Mouse (Mus musculus) limb, embryonic 13.5 days (tissue): ENCODE measurements at regions not wholly inside any gene's neighbourhood (a gene's known extent, or its start where the extent isn't known, plus 50 kb on each side); places are given as distances from the start of the nearest gene placed in this dataset.

Experiments
- ATAC-seq: fragments of 200-750 bp; cut with Nextera tagmentation; 2 replicates; pipeline ENCODE4 v1.8.0; 2017; ENCODE audit warnings: low read depth, moderate number of reproducible peaks, moderate TSS enrichment; ENCODE audit not compliant: low FRiP score
- H3K27ac ChIP-seq: fragments of 300-500 bp; sonication (generic); 2 replicates; pipeline ENCODE4 v1.5.1; 2015; ENCODE audit warnings: inconsistent platforms, mild to moderate bottlenecking, moderate library complexity
- H3K27me3 ChIP-seq: fragments of 300-500 bp; sonication (generic); 2 replicates; pipeline ENCODE4 v1.6.1; 2015; ENCODE audit warnings: mild to moderate bottlenecking, inconsistent platforms
- H3K36me3 ChIP-seq: fragments of 300-500 bp; sonication (generic); 2 replicates; pipeline ENCODE4 v1.6.1; 2015; ENCODE audit warnings: inconsistent platforms, mild to moderate bottlenecking, moderate library complexity
- H3K4me1 ChIP-seq: fragments of 300-500 bp; sonication (generic); 2 replicates; pipeline ENCODE4 v1.6.1; 2015; ENCODE audit warnings: inconsistent platforms
- H3K4me2 ChIP-seq: fragments of 300-500 bp; sonication (generic); replicated peaks from 2 replicates; pipeline ENCODE4 v1.6.1; 2015; ENCODE audit warnings: inconsistent platforms, mild to moderate bottlenecking, moderate library complexity
- H3K4me3 ChIP-seq: fragments of 300-500 bp; sonication (generic); 2 replicates; pipeline ENCODE4 v1.5.1; 2015; ENCODE audit warnings: moderate library complexity, mild to moderate bottlenecking, inconsistent platforms
- H3K9ac ChIP-seq: fragments of 300-500 bp; sonication (generic); 2 replicates; pipeline ENCODE4 v1.6.1; 2015; ENCODE audit warnings: mild to moderate bottlenecking, inconsistent platforms
- H3K9me3 ChIP-seq: fragments of 300-500 bp; sonication (generic); 2 replicates; pipeline ENCODE4 v1.6.1; 2016; ENCODE audit warnings: inconsistent platforms
- WGBS: fragments of 180-500 bp; shearing (Covaris S2); methylation state at CpG from one replicate; pipeline ENCODE4 v1.1.7; 2015; 5-methylcytosine and 5-hydroxymethylcytosine counted together

DNA sequence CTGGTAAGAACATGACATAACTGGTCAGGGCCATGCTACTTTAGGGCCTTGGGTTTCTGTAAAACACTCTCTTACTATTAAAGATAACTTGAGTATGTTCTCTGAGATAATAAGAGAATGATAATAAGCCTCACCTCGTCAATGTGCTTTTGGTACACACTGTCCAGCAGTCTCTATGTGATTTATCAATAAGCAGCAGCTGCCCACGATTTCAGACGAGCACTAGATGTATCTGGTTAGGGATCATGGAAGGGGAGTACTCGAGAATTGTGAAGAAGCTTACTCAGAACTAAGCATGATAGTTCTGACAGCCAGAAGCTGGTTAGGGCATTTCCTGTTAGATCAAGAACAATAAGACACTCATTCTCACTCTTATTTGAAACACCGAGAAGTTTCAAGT is 53.8 kb downstream of the Neurod6 start:
- Histone ChIP-seq H3K9me3 (no peaks in the 10 kb centered on the region), H3K4me1 (peaks cover 12% of the 10 kb centered on the region), H3K4me2 (no peak overlapping the region), H3K27ac (no peak overlapping the region), H3K9ac (no peak overlapping the region), H3K27me3 (no peaks in the 10 kb centered on the region), H3K4me3 (no peak overlapping the region), H3K36me3 (no peaks in the 10 kb centered on the region)
- 56% methylated on average over 5 of the region's 5 CpGs for WGBS
- no peak for ATAC-seq

DNA sequence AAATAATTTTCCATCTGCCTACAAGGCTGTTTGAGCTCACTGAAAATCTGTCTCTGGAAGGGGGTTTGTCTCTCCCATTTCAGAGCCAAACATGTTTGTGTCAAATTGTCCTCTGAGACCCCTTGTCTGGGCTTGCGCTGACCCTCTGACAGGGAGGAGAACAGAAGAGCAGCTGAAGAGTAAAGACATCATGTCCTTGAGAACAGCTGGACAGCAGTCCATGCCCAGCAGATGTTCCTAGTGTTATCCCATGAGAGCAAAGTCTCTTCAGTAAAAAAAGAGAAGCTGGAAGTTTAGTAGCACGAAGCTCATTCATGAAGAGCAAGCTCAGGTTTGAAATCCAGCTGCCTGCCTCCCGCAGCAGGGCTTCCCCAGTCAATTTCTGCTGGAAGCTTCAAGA is 60.7 kb downstream of the Neurod6 start:
- no peaks in the 10 kb centered on the region for H3K36me3 ChIP-seq
- no peak overlapping the region for H3K4me2 ChIP-seq
- peaks cover 14% of the 10 kb centered on the region for H3K4me1 ChIP-seq
- no peaks in the 10 kb centered on the region for H3K9me3 ChIP-seq
- H3K27ac ChIP-seq: no peak overlapping the region
- no peak overlapping the region for H3K4me3 ChIP-seq
- ATAC-seq: no peak
- 78% methylated on average over 3 of the region's 3 CpGs for WGBS
- 0 out of 2 replicates have a peak, but pooled peaks cover 3% of the 10 kb centered on the region for H3K27me3 ChIP-seq
- H3K9ac ChIP-seq: no peak overlapping the region

DNA sequence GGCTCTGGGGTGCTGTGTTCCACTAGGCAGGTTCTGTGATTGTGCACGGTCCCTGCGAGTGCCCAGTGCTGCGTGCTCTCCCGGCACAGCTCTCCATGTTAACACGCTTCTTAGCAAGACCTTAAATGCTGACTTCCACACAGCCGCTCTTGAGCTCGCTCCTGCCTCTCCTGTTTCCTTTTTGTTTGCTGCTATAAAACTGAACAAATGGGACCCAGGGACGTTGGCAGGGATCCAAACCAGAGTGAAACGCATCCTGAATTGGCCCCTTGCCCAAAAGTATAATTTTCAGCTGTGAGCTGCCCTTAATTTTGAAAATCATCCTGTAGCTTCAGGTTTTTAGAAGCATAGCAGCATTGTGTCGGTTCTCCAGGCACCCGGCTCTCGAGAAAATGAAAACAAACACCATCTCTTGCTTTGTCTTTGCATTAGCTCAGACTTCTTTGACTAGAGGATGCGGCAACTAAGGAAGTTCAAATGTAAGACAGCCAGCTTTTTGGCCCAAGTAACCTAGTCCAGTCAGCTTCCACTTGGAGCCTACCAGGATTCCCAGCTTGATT is 63.1 kb downstream of the Neurod6 start:
- peak overlapping the region; percentile 61 for H3K4me2 ChIP-seq
- H3K27me3 ChIP-seq: 0 out of 2 replicates have a peak, but pooled peaks cover 3% of the 10 kb centered on the region
- H3K4me3 ChIP-seq: peak overlapping the region; percentile 28
- H3K36me3 ChIP-seq: no peaks in the 10 kb centered on the region
- peak overlapping the region; percentile 50 for H3K9ac ChIP-seq
- ATAC-seq: peak; percentile 88
- H3K27ac ChIP-seq: peak overlapping the region; percentile 88
- 10% methylated on average over 13 of the region's 13 CpGs for WGBS
- H3K4me1 ChIP-seq: peaks cover 14% of the 10 kb centered on the region
- H3K9me3 ChIP-seq: no peaks in the 10 kb centered on the region

DNA sequence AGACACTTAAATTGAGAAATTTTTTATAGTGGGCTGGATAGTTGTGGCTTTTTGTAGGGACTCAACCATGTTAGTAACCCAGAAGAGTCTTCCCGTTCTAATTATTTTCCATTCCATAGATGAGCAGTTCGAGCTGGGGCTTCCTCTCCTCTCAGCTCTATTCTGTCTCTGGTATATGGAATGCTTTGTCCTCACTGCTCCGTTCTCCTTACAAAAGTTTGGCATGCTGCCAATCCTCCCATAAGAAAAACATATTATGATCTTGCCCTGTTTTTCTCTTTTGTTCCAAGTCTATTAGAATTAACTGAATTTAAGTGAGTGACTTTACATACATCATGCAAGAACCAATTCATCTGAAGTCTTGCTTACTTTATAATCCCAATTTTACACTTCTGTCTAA is 70.7 kb downstream of the Neurod6 start:
- no peaks in the 10 kb centered on the region for H3K36me3 ChIP-seq
- WGBS: 48% methylated on average over 3 of the region's 3 CpGs

DNA sequence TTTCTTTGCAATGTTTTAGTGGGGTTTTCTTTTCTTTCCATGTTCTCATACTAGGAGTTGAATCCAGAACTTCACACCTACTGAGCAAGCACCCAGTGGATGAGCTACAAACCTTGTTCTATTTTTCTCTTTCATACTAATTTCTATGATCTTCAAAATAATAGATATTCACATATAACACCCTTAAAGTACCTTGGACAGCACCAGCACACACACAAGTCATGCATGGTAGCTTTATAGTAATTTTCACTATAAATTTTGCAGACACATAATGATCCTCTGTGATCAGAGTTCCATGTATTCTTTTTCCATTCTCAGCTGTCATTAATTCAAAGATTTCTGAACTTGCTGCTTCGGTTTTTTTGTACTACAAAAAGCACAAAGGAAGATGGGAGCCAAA is 71.1 kb downstream of the Neurod6 start:
- WGBS: 75% methylated on average over 1 of the region's 1 CpGs
- no peak overlapping the region for H3K4me2 ChIP-seq
- no peaks in the 10 kb centered on the region for H3K4me1 ChIP-seq
- H3K36me3 ChIP-seq: no peaks in the 10 kb centered on the region
- H3K9me3 ChIP-seq: no peaks in the 10 kb centered on the region
- H3K9ac ChIP-seq: no peak overlapping the region
- no peak overlapping the region for H3K4me3 ChIP-seq
- ATAC-seq: no peak
- no peak overlapping the region for H3K27ac ChIP-seq
- H3K27me3 ChIP-seq: no peaks in the 10 kb centered on the region

More for the DNA sequence above, 70.7 kb downstream of the Neurod6 start:
- Histone ChIP-seq H3K9me3 (no peaks in the 10 kb centered on the region), H3K27ac (no peak overlapping the region), H3K9ac (no peak overlapping the region), H3K4me2 (no peak overlapping the region), H3K4me1 (no peaks in the 10 kb centered on the region), H3K27me3 (no peaks in the 10 kb centered on the region), H3K4me3 (no peak overlapping the region)
- no peak; the same call in 1 of the 2 replicates for ATAC-seq

DNA sequence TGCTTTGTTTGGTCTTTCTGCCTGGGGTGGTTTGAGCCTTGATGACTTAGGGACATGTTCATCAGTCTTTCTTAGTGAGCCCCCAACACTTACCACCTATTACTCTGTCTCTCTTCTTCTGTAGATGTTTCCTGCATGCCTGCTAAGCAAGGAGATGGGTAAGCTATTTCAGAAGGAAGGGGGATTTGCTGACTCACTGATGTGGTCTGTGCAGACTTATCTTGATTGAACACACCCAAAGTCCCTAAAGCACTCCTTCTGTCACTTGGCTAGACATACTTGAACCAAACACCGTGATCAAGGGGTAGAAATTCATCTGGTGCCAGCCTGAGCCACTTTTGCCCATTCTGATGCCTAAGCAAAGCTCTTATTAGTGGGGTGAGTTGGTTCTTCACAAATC is 72.0 kb downstream of the Neurod6 start:
- Histone ChIP-seq H3K4me3 (no peak overlapping the region), H3K27me3 (no peaks in the 10 kb centered on the region), H3K27ac (no peak overlapping the region), H3K4me1 (no peaks in the 10 kb centered on the region), H3K9me3 (no peaks in the 10 kb centered on the region), H3K36me3 (no peaks in the 10 kb centered on the region), H3K9ac (no peak overlapping the region), H3K4me2 (no peak overlapping the region)
- no peak for ATAC-seq
- 79% methylated on average over 1 of the region's 1 CpGs for WGBS

DNA sequence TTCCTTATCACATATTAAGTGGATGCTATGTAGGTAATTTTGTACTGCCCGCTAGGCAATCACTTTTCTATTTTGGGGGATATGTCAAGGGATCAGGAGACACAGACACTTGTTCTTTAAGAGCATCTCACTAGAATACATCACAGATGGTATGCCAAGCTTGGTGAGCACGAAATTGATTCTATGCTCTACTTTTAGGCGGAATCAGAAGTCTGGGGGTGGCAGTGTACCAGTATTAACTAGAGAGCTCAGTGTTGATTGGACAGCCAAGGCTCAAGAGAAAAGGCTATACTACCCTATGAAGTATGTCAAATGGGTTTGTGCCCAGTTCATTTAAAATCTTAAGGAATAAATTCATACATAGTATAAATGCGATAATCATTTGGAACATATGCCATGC is 84.0 kb downstream of the Neurod6 start:
- no peaks in the 10 kb centered on the region for H3K4me1 ChIP-seq
- no peaks in the 10 kb centered on the region for H3K27me3 ChIP-seq
- H3K4me2 ChIP-seq: no peak overlapping the region
- H3K27ac ChIP-seq: no peak overlapping the region
- 84% methylated on average over 4 of the region's 4 CpGs for WGBS
- no peak overlapping the region for H3K4me3 ChIP-seq
- no peaks in the 10 kb centered on the region for H3K36me3 ChIP-seq
- H3K9ac ChIP-seq: no peak overlapping the region
- no peak for ATAC-seq
- no peaks in the 10 kb centered on the region for H3K9me3 ChIP-seq

DNA sequence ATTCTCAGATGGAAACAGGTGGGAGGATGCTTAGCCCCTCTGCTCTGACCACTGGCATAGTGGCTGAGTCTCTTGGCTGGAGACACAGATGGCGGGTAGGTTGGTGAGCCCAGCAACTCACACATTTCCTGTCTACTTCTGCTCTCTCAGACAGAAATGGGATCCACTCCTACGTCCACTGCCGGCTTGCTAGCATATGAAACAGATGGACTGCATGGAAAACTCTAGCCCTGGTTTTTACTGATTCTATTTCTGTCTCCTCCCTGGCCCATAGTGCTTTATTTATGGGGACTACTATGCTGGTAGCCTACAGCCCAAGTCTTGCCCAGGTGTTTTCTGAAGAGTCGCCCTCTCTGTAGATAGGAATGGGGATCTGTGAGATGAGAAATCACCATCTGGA is 88.9 kb downstream of the Neurod6 start:
- H3K27ac ChIP-seq: no peak overlapping the region
- no peaks in the 10 kb centered on the region for H3K4me1 ChIP-seq
- H3K4me3 ChIP-seq: no peak overlapping the region
- H3K36me3 ChIP-seq: no peaks in the 10 kb centered on the region
- no peak overlapping the region for H3K9ac ChIP-seq
- ATAC-seq: no peak
- H3K4me2 ChIP-seq: no peak overlapping the region
- WGBS: 76% methylated on average over 4 of the region's 4 CpGs
- no peaks in the 10 kb centered on the region for H3K27me3 ChIP-seq
- H3K9me3 ChIP-seq: no peaks in the 10 kb centered on the region

DNA sequence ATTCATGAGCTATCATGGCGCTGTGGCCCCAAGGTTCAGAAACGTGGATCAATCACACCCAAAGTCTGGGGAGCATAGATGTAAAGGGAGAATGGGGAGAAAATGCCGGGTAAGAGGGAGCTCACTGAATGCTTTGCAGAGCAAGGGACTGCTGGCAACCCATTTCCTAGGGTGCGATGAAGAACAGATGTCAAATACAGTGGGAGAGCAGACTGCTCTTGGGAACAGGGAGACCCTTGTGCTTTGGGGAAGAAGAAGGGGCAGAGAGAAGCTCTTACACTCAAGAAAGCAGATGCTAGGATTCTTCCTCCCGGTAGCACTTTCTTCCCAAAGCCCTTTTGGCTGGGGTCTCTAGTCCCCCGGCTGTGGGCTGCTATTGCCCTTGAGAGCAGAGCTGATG is 100.0 kb downstream of the Neurod6 start:
- Histone ChIP-seq H3K27ac (no peak overlapping the region), H3K27me3 (no peaks in the 10 kb centered on the region), H3K9ac (no peak overlapping the region), H3K4me2 (no peak overlapping the region), H3K36me3 (no peaks in the 10 kb centered on the region), H3K4me3 (no peak overlapping the region), H3K9me3 (no peaks in the 10 kb centered on the region), H3K4me1 (no peaks in the 10 kb centered on the region)
- ATAC-seq: no peak
- WGBS: 55% methylated on average over 6 of the region's 6 CpGs

DNA sequence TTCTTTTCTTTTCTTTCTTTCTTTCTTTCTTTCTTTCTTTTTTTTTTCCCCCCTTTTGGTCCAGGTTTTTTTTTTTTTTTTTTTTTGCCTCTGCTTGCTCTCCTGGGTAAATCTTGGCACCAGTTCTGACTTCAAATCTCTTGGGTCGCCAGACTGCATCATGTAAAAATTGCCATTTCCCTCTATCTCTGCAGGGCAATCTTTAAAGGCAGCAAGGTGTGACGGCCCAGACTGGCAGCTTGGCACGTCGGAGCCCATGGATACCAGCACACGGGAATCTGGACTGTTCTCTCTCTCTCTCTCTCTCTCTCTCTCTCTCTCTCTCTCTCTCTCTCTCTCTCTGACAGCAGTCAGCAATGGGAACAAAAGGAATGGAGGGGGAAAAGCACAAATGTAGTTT is 101.0 kb downstream of the Neurod6 start:
- no peaks in the 10 kb centered on the region for H3K27me3 ChIP-seq
- no peaks in the 10 kb centered on the region for H3K36me3 ChIP-seq
- no peak overlapping the region for H3K4me2 ChIP-seq
- H3K9me3 ChIP-seq: no peaks in the 10 kb centered on the region
- 26% methylated on average over 5 of the region's 5 CpGs for WGBS
- no peaks in the 10 kb centered on the region for H3K4me1 ChIP-seq
- no peak overlapping the region for H3K9ac ChIP-seq
- no peak overlapping the region for H3K27ac ChIP-seq
- ATAC-seq: no peak
- H3K4me3 ChIP-seq: no peak overlapping the region

DNA sequence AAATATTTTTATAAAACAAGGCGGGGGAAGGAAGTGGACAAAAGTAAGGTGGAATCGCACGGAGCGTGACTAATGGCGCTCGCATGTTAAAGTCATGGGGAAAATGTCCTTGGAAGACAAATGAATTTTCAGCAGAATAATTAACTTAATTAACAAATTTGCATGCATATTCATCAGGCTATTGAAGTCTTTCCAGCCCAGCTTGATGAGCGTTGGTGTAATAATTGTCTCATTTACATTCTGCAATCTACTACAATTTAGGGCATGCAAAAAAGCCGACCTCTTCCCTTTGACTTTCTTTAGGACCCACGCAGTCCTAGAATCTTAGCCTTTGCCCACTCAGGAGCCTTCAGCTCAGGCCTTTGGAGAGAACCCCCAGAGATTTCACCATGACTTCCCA is 101.5 kb downstream of the Neurod6 start:
- Histone ChIP-seq H3K36me3 (no peaks in the 10 kb centered on the region), H3K4me3 (no peak overlapping the region), H3K9ac (no peak overlapping the region), H3K4me1 (no peaks in the 10 kb centered on the region), H3K9me3 (no peaks in the 10 kb centered on the region), H3K27me3 (no peaks in the 10 kb centered on the region), H3K4me2 (no peak overlapping the region), H3K27ac (no peak overlapping the region)
- WGBS: 70% methylated on average over 9 of the region's 9 CpGs
- no peak for ATAC-seq

DNA sequence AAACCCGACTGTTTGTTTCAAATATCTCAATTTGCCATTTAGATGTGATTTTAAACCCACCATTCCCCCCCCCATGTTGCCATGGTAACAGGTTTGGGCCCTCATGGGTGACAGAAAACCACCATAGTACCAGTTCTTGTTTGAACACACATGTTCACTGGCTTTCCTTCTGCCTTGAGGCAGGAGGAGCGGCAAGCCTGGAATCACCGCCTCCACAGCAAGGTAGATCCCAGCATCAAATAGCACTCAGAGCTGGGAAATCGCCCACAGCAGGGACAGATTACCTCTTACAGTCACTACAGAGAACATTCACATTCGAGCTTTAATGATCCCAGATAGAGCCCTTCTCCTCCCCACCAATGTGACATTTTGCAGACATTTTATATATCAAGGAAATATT is 102.0 kb downstream of the Neurod6 start:
- Histone ChIP-seq H3K9me3 (no peaks in the 10 kb centered on the region), H3K4me2 (no peak overlapping the region), H3K4me3 (no peak overlapping the region), H3K27me3 (no peaks in the 10 kb centered on the region), H3K9ac (no peak overlapping the region), H3K36me3 (no peaks in the 10 kb centered on the region), H3K27ac (no peak overlapping the region), H3K4me1 (no peaks in the 10 kb centered on the region)
- no peak for ATAC-seq
- 41% methylated on average over 5 of the region's 5 CpGs for WGBS

DNA sequence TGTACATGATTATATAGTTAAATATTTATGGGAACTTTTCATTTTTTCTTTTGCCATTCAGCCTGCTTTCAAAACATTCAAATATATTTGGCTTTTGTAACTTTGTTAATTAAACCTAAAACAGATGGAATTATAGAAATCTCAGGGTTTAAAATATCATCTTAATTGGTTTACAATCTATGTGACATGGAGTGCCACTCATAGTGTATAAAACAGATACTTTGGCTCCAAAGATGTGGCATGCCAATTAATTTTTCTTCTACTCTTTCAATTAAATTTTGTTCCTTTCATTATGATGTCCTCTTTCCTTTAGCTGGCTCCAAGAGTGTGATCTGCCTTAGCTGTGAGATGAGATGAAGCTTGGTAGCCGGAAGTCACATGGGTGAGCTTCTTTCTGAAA is 103.0 kb downstream of the Neurod6 start:
- no peaks in the 10 kb centered on the region for H3K27me3 ChIP-seq
- H3K4me2 ChIP-seq: no peak overlapping the region
- H3K9ac ChIP-seq: no peak overlapping the region
- H3K4me3 ChIP-seq: no peak overlapping the region
- no peak overlapping the region for H3K27ac ChIP-seq
- 91% methylated on average over 1 of the region's 1 CpGs for WGBS
- no peaks in the 10 kb centered on the region for H3K4me1 ChIP-seq
- no peaks in the 10 kb centered on the region for H3K9me3 ChIP-seq
- H3K36me3 ChIP-seq: no peaks in the 10 kb centered on the region
- ATAC-seq: no peak
